Comparison of ENCODE assay signal across 8 mouse cellular contexts in genomic region chr17:84960136-84960535, GRCm38 (mm10). TPM values are rescaled to one million over a fixed set of nuclear protein-coding genes. Genes with fewer than 3 reads are reported as not detected.
DNase-seq lines count a peak whose midpoint lies in the region; ATAC-seq and TF ChIP-seq lines count a peak whose summit lies in the region.

No protein-coding gene starts in this region.

- H3K4me2 ChIP-seq in intestine, embryonic 15.5 days (replicated peaks), result peak overlapping the region; percentile 58
- peak overlapping the region; percentile 71 for H3K4me2 ChIP-seq in lung, embryonic 14.5 days

- H3K9ac ChIP-seq in intestine, embryonic 15.5 days, result no peak overlapping the region; the same call in 1 of the 2 replicates
- H3K9ac ChIP-seq in lung, embryonic 14.5 days, result no peak overlapping the region

- no peaks in the 10 kb centered on the region for H3K27me3 ChIP-seq in cerebellum, adult 2 months (ENCODE audit: control insufficient read depth, insufficient read depth, low read length)
- H3K27me3 ChIP-seq in intestine, embryonic 15.5 days (replicated peaks), result no peaks in the 10 kb centered on the region
- H3K27me3 ChIP-seq in lung, embryonic 14.5 days (ENCODE audit: insufficient read depth, low read length), result no peaks in the 10 kb centered on the region

- TF ChIP-seq POLR2A in cerebellum, adult 2 months (IDR thresholded peaks at IDR 0.05; ENCODE audit: borderline replicate concordance, insufficient read depth, low read length), result no peak
- no peak for TF ChIP-seq POLR2A in brain, embryonic 14.5 days (IDR thresholded peaks at IDR 0.05; ENCODE audit: borderline replicate concordance, extremely low read depth, insufficient read depth, insufficient read length, poor library complexity, severe bottlenecking)

- no peak for ATAC-seq in intestine, embryonic 15.5 days
- no peak for ATAC-seq in lung, embryonic 14.5 days (ENCODE audit: insufficient read depth)

- DNase-seq in cerebellum, adult 2 months, result peak; percentile 42 to 48
- no peak for DNase-seq in cerebellum, adult 11 months
- peak; percentile 19 for DNase-seq in brain, embryonic 14.5 days (ENCODE audit: low read depth)
- DNase-seq in lung, embryonic 14.5 days, result peak; percentile 26
- DNase-seq in ovary, adult 18-20 months (ENCODE audit: low spot score), result no peak
- DNase-seq in frontal cortex, postnatal 14 days (ENCODE audit: low spot score in 2 of 2), result no peak
- no peak for DNase-seq in spleen, adult 18-20 months

- H3K4me1 ChIP-seq in cerebellum, adult 2 months (ENCODE audit: control insufficient read depth, insufficient read depth, low read length), result peaks cover 5% of the 10 kb centered on the region; the same call in 1 of the 2 replicates
- H3K4me1 ChIP-seq in intestine, embryonic 15.5 days (replicated peaks), result peaks cover 6% of the 10 kb centered on the region
- peaks cover 15% of the 10 kb centered on the region for H3K4me1 ChIP-seq in lung, embryonic 14.5 days (ENCODE audit: insufficient read depth)

- WGBS in cerebellum, adult 2 months, result 8% methylated on average over 4 of the region's 4 CpGs
- 56% methylated on average over 4 of the region's 4 CpGs for WGBS in intestine, embryonic 15.5 days
- 57% methylated on average over 4 of the region's 4 CpGs for WGBS in lung, embryonic 14.5 days

- peak overlapping the region; percentile 49 for H3K4me3 ChIP-seq in cerebellum, adult 2 months (replicated peaks; ENCODE audit: insufficient read depth, low read depth, low read length)
- H3K4me3 ChIP-seq in intestine, embryonic 15.5 days (replicated peaks), result peak overlapping the region; percentile 98
- H3K4me3 ChIP-seq in lung, embryonic 14.5 days (ENCODE audit: low read depth, low read length), result peak overlapping the region; percentile 95; the same call in 1 of the 2 replicates

- H3K36me3 ChIP-seq in intestine, embryonic 15.5 days, result no peaks in the 10 kb centered on the region
- no peaks in the 10 kb centered on the region for H3K36me3 ChIP-seq in lung, embryonic 14.5 days (ENCODE audit: insufficient read depth)

- no peak overlapping the region for H3K27ac ChIP-seq in cerebellum, adult 2 months (ENCODE audit: insufficient read depth, low read length)
- H3K27ac ChIP-seq in intestine, embryonic 15.5 days, result no peak overlapping the region
- no peak overlapping the region for H3K27ac ChIP-seq in lung, embryonic 14.5 days (ENCODE audit: low read depth)

- TF ChIP-seq CTCF in cerebellum, adult 2 months (IDR thresholded peaks at IDR 0.05; ENCODE audit: borderline replicate concordance, insufficient read depth, low read depth, low read length), result no peak
- TF ChIP-seq CTCF in brain, embryonic 14.5 days (IDR thresholded peaks at IDR 0.05; ENCODE audit: borderline replicate concordance, extremely low read depth, insufficient read depth, insufficient read length), result no peak
- TF ChIP-seq CTCF in lung, embryonic 14.5 days (IDR thresholded peaks at IDR 0.05; ENCODE audit: low read depth), result no peak

- no peaks in the 10 kb centered on the region for H3K9me3 ChIP-seq in intestine, embryonic 15.5 days
- H3K9me3 ChIP-seq in lung, embryonic 14.5 days (ENCODE audit: low read depth, low read length), result no peaks in the 10 kb centered on the region

RNA-seq across cellular contexts. Expression of gene Ppm1b, which starts 3.6 kb away (rescaled TPM):
- 138 and 142 TPM in 2 replicates for polyA plus RNA-seq in cerebellum, adult 2 months (2012; rRNA removed)
- polyA plus RNA-seq in brain, embryonic 14.5 days (2012; rRNA removed), result 71.0 and 84.2 TPM in 2 replicates
- polyA plus RNA-seq in intestine, embryonic 15.5 days (2015; fragmentation: Nextera tagmentation; extraction: Ambion mirVana), result 94.5 and 96.6 TPM in 2 replicates
- polyA plus RNA-seq in lung, embryonic 14.5 days (2014; fragmentation: Nextera tagmentation; extraction: Ambion mirVana), result 61.5 and 68.2 TPM in 2 replicates

Comparison
In these comparisons a context has a peak if more than half of its experiments do, and no peak if none do; other contexts are left out.
1. DNase-seq: peak in cerebellum, adult 2 months (2 of 2), brain, embryonic 14.5 days (single experiment) and lung, embryonic 14.5 days (single experiment); none in cerebellum, adult 11 months (single experiment), ovary, adult 18-20 months (single experiment), frontal cortex, postnatal 14 days (0 of 2) and spleen, adult 18-20 months (0 of 2).
2. Peak in every context shown above with its lines, with median percentiles within 50 percentile points of each other: H3K4me3 ChIP-seq.